Mouse (Mus musculus): ENCODE data around the gene Btf3.
A peak's percentile ranks its signal among the peaks of the same experiment; 100 is the strongest.

Btf3 gene

GRCm38 (mm10) chr13:98280990-98281650, 35.7 kb downstream of the Btf3 start:
- no peak for ATAC-seq (ENCODE audit: insufficient number of reproducible peaks, low FRiP score, low TSS enrichment)

- no peak for ATAC-seq (ENCODE audit: insufficient number of reproducible peaks, low FRiP score, low TSS enrichment)
These were observed 37.1 kb downstream of the Btf3 start, which contains the start of gene Gm21976 for GRCm38 (mm10) chr13:98279686-98280085. Gm21976 (plus strand) TSS chr13:98279887.

GRCm38 (mm10) chr13:98277501-98277900, 39.3 kb downstream of the Btf3 start:
- ATAC-seq (ENCODE audit: insufficient number of reproducible peaks, low FRiP score, low TSS enrichment): no peak

GRCm38 (mm10) chr13:98276253-98276652, 40.6 kb downstream of the Btf3 start:
- no peak for ATAC-seq (ENCODE audit: insufficient number of reproducible peaks, low FRiP score, low TSS enrichment)

GRCm38 (mm10) chr13:98275646-98276045, 41.2 kb downstream of the Btf3 start:
- ATAC-seq (ENCODE audit: insufficient number of reproducible peaks, low FRiP score, low TSS enrichment): no peak

- no peak for ATAC-seq (ENCODE audit: insufficient number of reproducible peaks, low FRiP score, low TSS enrichment)
These were observed 42.8 kb downstream of the Btf3 start for GRCm38 (mm10) chr13:98274023-98274422.

GRCm38 (mm10) chr13:98264111-98264510, 52.7 kb downstream of the Btf3 start:
- no peak for ATAC-seq (ENCODE audit: insufficient number of reproducible peaks, low FRiP score, low TSS enrichment)

- ATAC-seq (ENCODE audit: insufficient number of reproducible peaks, low FRiP score, low TSS enrichment): no peak; the same call in 1 of the 2 replicates
These were observed 53.3 kb downstream of the Btf3 start for GRCm38 (mm10) chr13:98263458-98263987.

- peak; percentile 96 for ATAC-seq (ENCODE audit: insufficient number of reproducible peaks, low FRiP score, low TSS enrichment)
These were observed 54.0 kb downstream of the Btf3 start, which contains the start of the genes Utp15 and Ankra2 for GRCm38 (mm10) chr13:98262636-98263457. Utp15 (minus strand) TSS chr13:98263041. Ankra2 (plus strand) TSS chr13:98263074.
